17 mouse cellular contexts compared by ENCODE assay signal in the genomic region with DNA sequence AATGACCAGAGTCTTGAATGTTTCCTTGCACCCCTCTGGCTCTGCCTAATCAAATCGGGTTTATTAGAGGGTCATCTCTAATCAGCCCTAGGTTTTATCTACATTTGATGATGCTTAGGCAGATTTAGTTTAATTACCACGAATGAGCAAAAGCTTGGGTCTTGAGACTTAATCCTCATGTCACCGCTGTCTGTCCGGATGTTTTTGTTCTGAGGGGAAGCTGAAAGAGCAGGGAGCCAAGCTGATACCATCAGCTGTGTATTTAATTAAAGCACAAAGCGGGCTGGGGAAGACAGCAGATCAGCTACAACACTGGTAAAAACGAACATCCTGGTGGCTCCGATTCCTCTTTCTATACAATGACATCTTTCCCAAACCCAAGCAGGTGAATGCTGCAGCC. TPM values are rescaled to one million over a fixed set of nuclear protein-coding genes. Genes with fewer than 3 reads are reported as not detected.
A peak's percentile ranks its signal among the peaks of the same experiment; 100 is the strongest.
DNase-seq lines count a peak whose midpoint lies in the region; ATAC-seq and TF ChIP-seq lines count a peak whose summit lies in the region.
"Had no signal": no experiment of that assay in that cellular context is flagged by ENCODE, and none has a peak within 500 bp of the region (broad histone marks: within the 10 kb centered on the region; RNA-seq: fewer than 3 reads in every experiment).

No protein-coding gene starts in this region.

- no peak for TF ChIP-seq POLR2A in lung, adult 2 months (IDR thresholded peaks at IDR 0.05; ENCODE audit: borderline replicate concordance, extremely low read depth, low read depth, low read length)
- TF ChIP-seq POLR2A in cerebellum, adult 2 months (IDR thresholded peaks at IDR 0.05; ENCODE audit: borderline replicate concordance, insufficient read depth, low read length) = no peak

- TF ChIP-seq CTCF in heart, postnatal 0 days (IDR thresholded peaks at IDR 0.05; ENCODE audit: low read depth) = no peak
- TF ChIP-seq CTCF in lung, postnatal 0 days (IDR thresholded peaks at IDR 0.05) = no peak
- no peak for TF ChIP-seq CTCF in lung, adult 2 months (IDR thresholded peaks at IDR 0.05; ENCODE audit: insufficient read depth, low read length)
- no peak for TF ChIP-seq CTCF in cerebellum, adult 2 months (IDR thresholded peaks at IDR 0.05; ENCODE audit: borderline replicate concordance, insufficient read depth, low read depth, low read length)

- H3K4me2 ChIP-seq in heart, postnatal 0 days (ENCODE audit: low read depth, low read length) = peak overlapping the region; percentile 9; the same call in 1 of the 2 replicates
- no peak overlapping the region; the same call in 1 of the 2 replicates for H3K4me2 ChIP-seq in lung, postnatal 0 days (replicated peaks; ENCODE audit: low read depth, low read length)
- H3K4me2 ChIP-seq: hindbrain, embryonic 13.5 days; limb, embryonic 15.5 days; liver, embryonic 15.5 days; neural tube, embryonic 12.5 days had no signal

- no peaks in the 10 kb centered on the region for H3K9me3 ChIP-seq in heart, postnatal 0 days (replicated peaks; ENCODE audit: control insufficient read depth, low read length)
- no peaks in the 10 kb centered on the region for H3K9me3 ChIP-seq in lung, postnatal 0 days (ENCODE audit: low read length)
- H3K9me3 ChIP-seq: forebrain, embryonic 10.5 days; hindbrain, embryonic 13.5 days; limb, embryonic 15.5 days; liver, embryonic 15.5 days; midbrain, embryonic 10.5 days; neural tube, embryonic 12.5 days had no signal

- DNase-seq in heart, postnatal 0 days (ENCODE audit: low spot score) = no peak
- DNase-seq in heart, postnatal 4 days = no peak
- peak; percentile 19 for DNase-seq in lung, postnatal 0 days (ENCODE audit: low spot score)
- no peak for DNase-seq in lung, adult 2 months
- DNase-seq in lung, postnatal 14 days = peak; percentile 24
- DNase-seq in cerebellum, adult 2 months = no peak
- DNase-seq in neural tube, embryonic 10.5 days (ENCODE audit: extremely low spot score, low spot score) = no peak
- DNase-seq: adrenal gland, postnatal 14 days; cerebellum, adult 8-10 months had no signal

- no peak overlapping the region for H3K9ac ChIP-seq in heart, postnatal 0 days (replicated peaks; ENCODE audit: low read depth, low read length)
- H3K9ac ChIP-seq in lung, postnatal 0 days (replicated peaks; ENCODE audit: low read depth) = no peak overlapping the region
- H3K9ac ChIP-seq: hindbrain, embryonic 13.5 days; limb, embryonic 15.5 days; liver, embryonic 15.5 days; neural tube, embryonic 12.5 days had no signal

- H3K27ac ChIP-seq in heart, postnatal 0 days (ENCODE audit: low read depth) = no peak overlapping the region
- no peak overlapping the region for H3K27ac ChIP-seq in lung, postnatal 0 days (ENCODE audit: low read length)
- no peak overlapping the region for H3K27ac ChIP-seq in cerebellum, adult 2 months (ENCODE audit: insufficient read depth, low read length)
- H3K27ac ChIP-seq: forebrain, embryonic 10.5 days; hindbrain, embryonic 13.5 days; limb, embryonic 15.5 days; liver, embryonic 15.5 days; midbrain, embryonic 10.5 days; neural tube, embryonic 12.5 days had no signal

- no peaks in the 10 kb centered on the region for H3K36me3 ChIP-seq in heart, postnatal 0 days (replicated peaks; ENCODE audit: control insufficient read depth, insufficient read depth, low read length)
- no peaks in the 10 kb centered on the region for H3K36me3 ChIP-seq in lung, postnatal 0 days (ENCODE audit: insufficient read depth, low read length)
- H3K36me3 ChIP-seq: forebrain, embryonic 10.5 days; hindbrain, embryonic 13.5 days; limb, embryonic 15.5 days; liver, embryonic 15.5 days; midbrain, embryonic 10.5 days; neural tube, embryonic 12.5 days had no signal

- H3K27me3 ChIP-seq in heart, postnatal 0 days (ENCODE audit: control insufficient read depth, insufficient read depth, low read length) = no peaks in the 10 kb centered on the region
- no peaks in the 10 kb centered on the region for H3K27me3 ChIP-seq in lung, postnatal 0 days (replicated peaks; ENCODE audit: insufficient read depth, low read length)
- H3K27me3 ChIP-seq in cerebellum, adult 2 months (ENCODE audit: control insufficient read depth, insufficient read depth, low read length) = no peaks in the 10 kb centered on the region
- H3K27me3 ChIP-seq: hindbrain, embryonic 13.5 days; limb, embryonic 15.5 days; liver, embryonic 15.5 days; neural tube, embryonic 12.5 days had no signal

- H3K4me1 ChIP-seq in heart, postnatal 0 days (ENCODE audit: control insufficient read depth, insufficient read depth) = peaks cover 23% of the 10 kb centered on the region
- H3K4me1 ChIP-seq in lung, postnatal 0 days (ENCODE audit: insufficient read depth, low read depth, low read length) = peaks cover 16% of the 10 kb centered on the region; the same call in 1 of the 2 replicates
- H3K4me1 ChIP-seq in lung, adult 2 months (ENCODE audit: control insufficient read depth, insufficient read depth, low read length) = peaks cover 16% of the 10 kb centered on the region
- H3K4me1 ChIP-seq in cerebellum, adult 2 months (ENCODE audit: control insufficient read depth, insufficient read depth, low read length) = peaks cover 27% of the 10 kb centered on the region

- TF ChIP-seq EP300 in heart, postnatal 0 days (IDR thresholded peaks at IDR 0.05; ENCODE audit: low read depth) = no peak
- TF ChIP-seq EP300 in lung, postnatal 0 days (IDR thresholded peaks at IDR 0.05) = no peak

- 55% methylated on average over 7 of the region's 7 CpGs for WGBS in heart, postnatal 0 days
- 59% methylated on average over 7 of the region's 7 CpGs for WGBS in lung, postnatal 0 days
- WGBS in lung, adult 2 months = 54% methylated on average over 7 of the region's 7 CpGs
- WGBS in cerebellum, adult 2 months = 87% methylated on average over 7 of the region's 7 CpGs

- ATAC-seq in heart, postnatal 0 days (ENCODE audit: insufficient read depth, low read depth) = no peak
- no peak for ATAC-seq in lung, postnatal 0 days
- ATAC-seq: inflammation-experienced regulatory T-cells, adult 6 months had no signal

- no peak overlapping the region for H3K4me3 ChIP-seq in heart, postnatal 0 days (ENCODE audit: low read depth, low read length)
- H3K4me3 ChIP-seq in lung, postnatal 0 days (ENCODE audit: low read depth, low read length) = no peak overlapping the region
- no peak overlapping the region for H3K4me3 ChIP-seq in lung, adult 2 months (replicated peaks; ENCODE audit: extremely low read depth, low read depth, low read length)
- no peak overlapping the region for H3K4me3 ChIP-seq in cerebellum, adult 2 months (replicated peaks; ENCODE audit: insufficient read depth, low read depth, low read length)
- H3K4me3 ChIP-seq: forebrain, embryonic 10.5 days; hindbrain, embryonic 13.5 days; limb, embryonic 15.5 days; liver, embryonic 15.5 days; midbrain, embryonic 10.5 days; neural tube, embryonic 12.5 days had no signal

RNA-seq across cellular contexts. Expression of gene Auts2, which starts 56.3 kb away (rescaled TPM):
- 11.1 and 12.1 TPM in 2 replicates for total RNA-seq in heart, postnatal 0 days (2014; rRNA removed; ENCODE audit: low replicate concordance)
- polyA plus RNA-seq in heart, postnatal 0 days (2015; fragmentation: Nextera tagmentation; extraction: Ambion mirVana) = 6.5 and 6.8 TPM in 2 replicates
- 10 to 100 TPM; 49.0 to 51.4 TPM for total RNA-seq in heart, postnatal 4 days (2021)
- 4.4 and 6.0 TPM in 2 replicates for polyA plus RNA-seq in lung, postnatal 0 days (2015; fragmentation: Nextera tagmentation; extraction: Ambion mirVana)
- polyA plus RNA-seq in lung, adult 2 months (2012; rRNA removed) = 8.3 and 9.6 TPM in 2 replicates
- 39.0 and 39.7 TPM in 2 replicates for polyA plus RNA-seq in cerebellum, adult 2 months (2012; rRNA removed)
- total RNA-seq: monocyte, adult 5-6 weeks had no signal
- polyA plus RNA-seq: inflammation-experienced regulatory T-cells, adult 6 months had no signal

Comparison
In these comparisons a context has a peak if more than half of its experiments do, and no peak if none do; other contexts are left out.
1. DNase-seq: peak in lung, postnatal 0 days (single experiment) and lung, postnatal 14 days (single experiment); none in heart, postnatal 0 days (single experiment), heart, postnatal 4 days (single experiment), lung, adult 2 months (single experiment), cerebellum, adult 2 months (0 of 2) and neural tube, embryonic 10.5 days (single experiment).